Mouse (Mus musculus) liver, embryonic 14.5 days (tissue): ENCODE results near the gene Pim2. TPM values are rescaled to one million over a fixed set of nuclear protein-coding genes. Genes with fewer than 3 reads are reported as not detected.
"Not testable (repeated sequence)": the region's sequence is repeated elsewhere in the genome, so short reads cannot be mapped to it uniquely, and the experiment has no call there.

Source experiments
- ATAC-seq: fragments of 200-750 bp; cut with Nextera tagmentation; 2 replicates; pipeline ENCODE4 v1.8.0; 2017; ENCODE audit warnings: moderate number of reproducible peaks, mild to moderate bottlenecking, moderate library complexity; ENCODE audit not compliant: insufficient read depth
- DNase-seq, 3 experiments: peaks; one replicate each; pipeline ENCODE4 v3.0.0-alpha.2; 2012 to 2013; ENCODE audit warnings: low read depth in 3 of 3, low spot score in 3 of 3
- H3K27ac ChIP-seq: fragments of 300-500 bp; sonication (generic); 2 replicates; pipeline ENCODE4 v1.5.1; 2014; ENCODE audit warnings: moderate library complexity, mild to moderate bottlenecking, control low read depth, inconsistent platforms
- H3K27me3 ChIP-seq: fragments of 300-500 bp; sonication (generic); 2 replicates; pipeline ENCODE4 v1.6.1; 2014; ENCODE audit warnings: mild to moderate bottlenecking, low read length, moderate library complexity; ENCODE audit not compliant: control insufficient read depth, insufficient read depth
- H3K36me3 ChIP-seq: fragments of 300-500 bp; sonication (generic); replicated peaks from 2 replicates; pipeline ENCODE4 v1.6.1; 2014; ENCODE audit warnings: low read depth; ENCODE audit not compliant: control insufficient read depth, insufficient read depth
- H3K4me1 ChIP-seq, 2 experiments: fragments of 200-500 bp in 1 of 2; fragments of 300-500 bp in 1 of 2; sonication (generic) in 1 of 2; replicated peaks; 2 replicates each; pipeline ENCODE4 v1.6.1; 2012 to 2014; ENCODE audit warnings: antibody characterized with exemption in 1 of 2, inconsistent platforms in 1 of 2, low read length in 1 of 2; ENCODE audit not compliant: control insufficient read depth in 2 of 2, insufficient read depth in 2 of 2
- H3K4me2 ChIP-seq: fragments of 300-500 bp; sonication (generic); 2 replicates; pipeline ENCODE4 v1.6.1; 2014; ENCODE audit warnings: low read depth, mild to moderate bottlenecking, control low read depth, moderate library complexity
- H3K4me3 ChIP-seq, 2 experiments: fragments of 200-500 bp in 1 of 2; fragments of 300-500 bp in 1 of 2; sonication (generic) in 1 of 2; 2 replicates each; pipeline ENCODE4 v1.5.1; 2012 to 2014; ENCODE audit warnings: low read depth in 2 of 2, low read length in 2 of 2, mild to moderate bottlenecking in 2 of 2, control low read depth in 1 of 2, inconsistent platforms in 1 of 2, moderate library complexity in 1 of 2; ENCODE audit not compliant: insufficient read depth in 1 of 2
- H3K9ac ChIP-seq: fragments of 300-500 bp; sonication (generic); replicated peaks from 2 replicates; pipeline ENCODE4 v1.6.1; 2014; ENCODE audit warnings: mild to moderate bottlenecking, control low read depth, moderate library complexity
- H3K9me3 ChIP-seq: fragments of 300-500 bp; sonication (generic); 2 replicates; pipeline ENCODE4 v1.6.1; 2016; ENCODE audit warnings: low read length, mixed read lengths; ENCODE audit not compliant: control insufficient read depth
- CTCF ChIP-seq: IDR thresholded peaks from 2 replicates; pipeline ENCODE4 v1.5.1; 2016; ENCODE audit warnings: antibody characterized with exemption, low read depth, control low read depth
- EP300 ChIP-seq: IDR thresholded peaks from 2 replicates; pipeline ENCODE4 v1.6.1; 2016; ENCODE audit warnings: antibody characterized with exemption, low read depth
- WGBS: fragments of 180-500 bp; shearing (Covaris S2); extraction: QIAGEN DNeasy Blood & Tissue Kit; methylation state at CpG from one replicate; pipeline ENCODE4 v1.1.7; 2014; ENCODE audit not compliant: insufficient replicate concordance; 5-methylcytosine and 5-hydroxymethylcytosine counted together
- polyA plus RNA-seq, 2 experiments: library from polyadenylated mRNA; depleted of rRNA in 1 of 2; stranded (reverse) in 1 of 2; unstranded in 1 of 2; fragments of >200 nt; fragmentation: Nextera tagmentation in 1 of 2; extraction: Ambion mirVana in 1 of 2; gene quantifications; 2 replicates each; pipeline versions ENCODE4 v1.2.1 to v1.2.3; 2012 to 2014

The Pim2 gene
- polyA plus RNA-seq, 2 experiments: 2.3 to 2.9 TPM

GRCm38 (mm10) chrX:7898880-7899874 lies 21.1 kb downstream of the Pim2 start, which contains the start of the genes Pqbp1 and Timm17b:
Gene Pqbp1, minus strand, starts transcription at chrX:7899269.
Gene Timm17b, plus strand, starts transcription at chrX:7899357.
- Histone ChIP-seq H3K4me1 (peaks cover 0 to 5% of the 10 kb centered on the region in 2 experiments; a peak in 1 of 4 replicates), H3K27me3 (no peaks in the 10 kb centered on the region), H3K36me3 (0 out of 2 replicates have a peak, but pooled peaks cover 3% of the 10 kb centered on the region), H3K4me3 (peak within 1 kb of the TSS; percentile 56 to 78), H3K9ac (peak within 1 kb of the TSS; percentile 72), H3K27ac (peak within 1 kb of the TSS; percentile 62), H3K9me3 (no peaks in the 10 kb centered on the region), H3K4me2 (peak within 1 kb of the TSS; percentile 72)
- WGBS: 12% methylated on average over 62 of the region's 62 CpGs
- peak; percentile 98 for ATAC-seq
- DNase-seq: peak; percentile 87 to 89 (median 88)
- peak; percentile 27; the same call in 1 of the 2 replicates for TF ChIP-seq EP300
- TF ChIP-seq CTCF: no peak

GRCm38 (mm10) chrX:7904441-7904840 lies 26.4 kb downstream of the Pim2 start:
- no peaks in the 10 kb centered on the region for H3K27me3 ChIP-seq
- H3K4me1 ChIP-seq: no peaks in the 10 kb centered on the region
- H3K9me3 ChIP-seq: no peaks in the 10 kb centered on the region
- H3K36me3 ChIP-seq: no peaks in the 10 kb centered on the region
- H3K27ac ChIP-seq: no peak overlapping the region
- ATAC-seq: no peak
- DNase-seq: no peak
- TF ChIP-seq CTCF (no peak), EP300 (no peak)
- 74% methylated on average over 5 of the region's 5 CpGs for WGBS
- H3K4me2 ChIP-seq: no peak overlapping the region
- no peak overlapping the region for H3K9ac ChIP-seq
- H3K4me3 ChIP-seq: no peak overlapping the region

GRCm38 (mm10) chrX:7907735-7908134 lies 29.7 kb downstream of the Pim2 start, which contains the start of gene Gm10491:
Gene Gm10491, minus strand, starts transcription at chrX:7907835.
- Histone ChIP-seq H3K4me2 (no peak within 1 kb of the TSS), H3K27ac (no peak within 1 kb of the TSS), H3K9ac (no peak within 1 kb of the TSS), H3K9me3 (no peaks in the 10 kb centered on the region), H3K4me3 (no peak within 1 kb of the TSS), H3K36me3 (no peaks in the 10 kb centered on the region), H3K27me3 (no peaks in the 10 kb centered on the region), H3K4me1 (no peaks in the 10 kb centered on the region)
- 69% methylated on average over 5 of the region's 5 CpGs for WGBS
- ATAC-seq (no peak), DNase-seq (no peak)
- no peak for TF ChIP-seq CTCF
- no peak for TF ChIP-seq EP300

DNA sequence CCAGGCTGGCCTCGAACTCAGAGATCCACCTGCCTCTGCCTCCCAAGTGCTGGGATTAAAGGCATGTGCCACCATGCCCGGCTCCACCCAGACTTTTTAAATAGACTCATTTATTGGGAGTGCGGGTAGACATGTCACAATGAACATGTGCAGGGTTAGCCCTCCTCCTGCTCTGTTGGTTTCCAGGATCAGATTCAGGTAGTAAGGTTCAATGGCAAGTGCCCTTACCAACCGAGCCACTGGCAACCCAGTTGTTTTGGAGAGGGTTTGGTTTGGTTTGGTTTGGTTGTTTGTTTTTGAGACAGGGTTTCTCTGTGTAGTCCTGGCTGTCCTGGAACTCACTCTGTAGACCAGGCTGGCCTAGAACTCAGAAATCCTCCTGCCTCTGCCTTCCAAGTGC lies 31.2 kb downstream of the Pim2 start, which contains the start of gene Gm10490:
Gm10490 (plus strand) TSS at position 301 of the 400 bp plus-strand sequence.
- H3K9ac ChIP-seq, H3K4me2 ChIP-seq, H3K27me3 ChIP-seq, DNase-seq, H3K27ac ChIP-seq, H3K9me3 ChIP-seq, H3K4me1 ChIP-seq, H3K36me3 ChIP-seq, H3K4me3 ChIP-seq, ATAC-seq: not testable (repeated sequence)
- 75% methylated on average over 4 of the region's 4 CpGs for WGBS

- 57% methylated on average over 6 of the region's 6 CpGs for WGBS
- H3K4me1 ChIP-seq: no peaks in the 10 kb centered on the region
- DNase-seq (no peak), ATAC-seq (no peak)
- no peak for TF ChIP-seq CTCF
- TF ChIP-seq EP300: no peak
- no peaks in the 10 kb centered on the region for H3K27me3 ChIP-seq
- H3K36me3 ChIP-seq: no peaks in the 10 kb centered on the region
- no peak overlapping the region for H3K9ac ChIP-seq
- no peak overlapping the region for H3K4me3 ChIP-seq
- H3K4me2 ChIP-seq: no peak overlapping the region
- H3K9me3 ChIP-seq: no peaks in the 10 kb centered on the region
- H3K27ac ChIP-seq: no peak overlapping the region
Measured at GRCm38 (mm10) chrX:7910473-7910872, 32.4 kb downstream of the Pim2 start.
